Mouse (Mus musculus): Measurements from ENCODE around the gene Atp5e. TPM values are rescaled to one million over a fixed set of nuclear protein-coding genes. Genes with fewer than 3 reads are reported as not detected.

Atp5e gene
- polyA plus RNA-seq (2016; fragmentation: Nextera tagmentation; extraction: Ambion mirVana), result 527 and 556 TPM in 2 replicates

DNA sequence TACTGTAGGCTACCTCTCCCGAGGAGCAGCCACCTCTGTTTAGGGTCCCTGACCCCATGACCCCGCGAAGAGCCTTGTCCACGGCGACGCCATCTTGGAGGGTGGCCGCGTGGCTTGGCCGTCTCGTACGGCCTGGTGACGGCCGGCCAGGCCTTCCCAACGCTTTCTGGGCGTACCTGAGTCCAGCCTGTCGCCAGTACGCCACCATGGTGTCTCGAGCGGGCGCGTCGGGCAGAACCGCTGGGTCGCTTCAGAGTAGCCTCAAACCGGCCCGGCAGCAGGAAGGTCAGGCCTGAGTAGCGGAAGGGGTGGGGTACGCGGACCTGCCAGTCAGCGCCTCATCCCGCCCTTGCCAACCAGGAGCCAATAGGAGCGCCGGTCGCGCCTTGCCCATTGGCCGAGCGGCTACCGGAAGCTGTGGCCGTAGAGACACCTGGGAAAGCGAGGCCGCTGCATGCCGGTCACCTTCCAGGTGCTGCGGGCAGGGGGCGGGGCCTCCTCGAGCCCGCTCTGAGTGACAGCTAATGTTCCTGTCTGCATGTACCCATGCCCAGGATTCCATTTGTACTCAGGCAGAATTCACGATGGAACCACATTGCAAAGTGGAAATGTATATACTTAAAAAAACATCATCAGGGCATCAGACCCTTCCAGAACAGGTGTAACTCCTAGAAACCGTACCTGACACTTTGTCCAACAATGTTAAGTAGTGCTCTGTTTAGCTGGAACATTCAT lies at the start of gene Atp5e:
Gene Atp5e (minus strand): TSS at position 317 of the 735 bp plus-strand sequence.
- peaks cover 75% of the 10 kb centered on the region for H3K36me3 ChIP-seq
- 2% methylated on average over 48 of the region's 48 CpGs for WGBS

DNA sequence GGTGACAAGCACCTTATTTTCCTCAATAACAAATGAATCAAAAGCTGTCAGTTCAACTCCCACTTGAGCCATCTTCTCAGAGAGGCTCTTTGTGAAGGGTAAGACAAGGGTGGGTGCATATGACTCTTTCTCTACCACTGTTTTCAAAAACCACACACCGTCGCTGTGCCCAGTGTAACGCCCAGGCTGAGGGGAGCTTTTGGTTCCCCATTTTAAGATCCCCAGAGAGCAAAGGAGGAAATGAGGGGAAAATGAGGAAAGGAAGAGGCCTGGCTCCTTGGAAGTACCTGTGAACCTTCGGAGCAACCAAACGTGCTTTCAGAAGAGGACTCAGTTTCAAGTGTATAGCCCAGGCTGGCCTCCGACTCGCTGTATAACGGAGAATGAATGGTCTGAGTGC lies 45.9 kb upstream of the Atp5e start:
- no peak for DNase-seq (ENCODE audit: low spot score)
- Histone ChIP-seq H3K27me3 (ENCODE audit: low read depth, poor library complexity, severe bottlenecking) (no peaks in the 10 kb centered on the region), H3K36me3 (no peaks in the 10 kb centered on the region), H3K9me3 (replicated peaks) (no peaks in the 10 kb centered on the region), H3K4me3 (no peak overlapping the region), H3K4me1 (peaks cover 3% of the 10 kb centered on the region; the same call in 1 of the 2 replicates), H3K27ac (no peak overlapping the region)
- WGBS, result 90% methylated on average over 8 of the region's 8 CpGs

More for the DNA sequence above, at the start of gene Atp5e:
- peak; percentile 96 for DNase-seq (ENCODE audit: low spot score)
- Histone ChIP-seq H3K4me1 (peaks cover 28% of the 10 kb centered on the region), H3K9me3 (replicated peaks) (no peaks in the 10 kb centered on the region), H3K27me3 (ENCODE audit: low read depth, poor library complexity, severe bottlenecking) (no peaks in the 10 kb centered on the region), H3K4me3 (peak within 1 kb of the TSS; percentile 78), H3K27ac (peak within 1 kb of the TSS; percentile 94)

DNA sequence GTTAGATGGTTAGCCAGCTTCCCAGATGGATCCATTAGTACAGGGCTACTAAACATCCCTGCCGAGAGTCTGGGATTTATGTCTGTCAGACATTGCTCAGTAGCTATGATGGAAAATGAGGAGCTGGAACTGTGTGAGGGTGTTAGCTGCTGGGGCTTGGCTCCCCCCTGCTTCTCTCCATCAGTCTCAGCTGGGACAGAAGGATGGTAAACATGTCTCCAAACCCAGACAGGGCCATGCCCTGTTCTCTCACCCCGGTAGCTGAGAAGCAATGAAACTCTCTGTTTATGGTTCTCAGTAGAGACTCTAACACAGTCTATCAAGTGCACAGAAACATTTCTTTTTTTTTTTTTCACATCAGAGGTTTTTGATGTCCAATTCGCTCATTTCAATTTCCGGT lies 44.1 kb upstream of the Atp5e start:
- no peaks in the 10 kb centered on the region for H3K36me3 ChIP-seq
- no peak overlapping the region for H3K4me3 ChIP-seq
- no peak for DNase-seq (ENCODE audit: low spot score)
- H3K4me1 ChIP-seq, result peaks cover 6% of the 10 kb centered on the region; the same call in 1 of the 2 replicates
- no peaks in the 10 kb centered on the region for H3K9me3 ChIP-seq (replicated peaks)
- WGBS, result 83% methylated on average over 4 of the region's 4 CpGs
- H3K27ac ChIP-seq, result no peak overlapping the region
- H3K27me3 ChIP-seq (ENCODE audit: low read depth, poor library complexity, severe bottlenecking), result no peaks in the 10 kb centered on the region

DNA sequence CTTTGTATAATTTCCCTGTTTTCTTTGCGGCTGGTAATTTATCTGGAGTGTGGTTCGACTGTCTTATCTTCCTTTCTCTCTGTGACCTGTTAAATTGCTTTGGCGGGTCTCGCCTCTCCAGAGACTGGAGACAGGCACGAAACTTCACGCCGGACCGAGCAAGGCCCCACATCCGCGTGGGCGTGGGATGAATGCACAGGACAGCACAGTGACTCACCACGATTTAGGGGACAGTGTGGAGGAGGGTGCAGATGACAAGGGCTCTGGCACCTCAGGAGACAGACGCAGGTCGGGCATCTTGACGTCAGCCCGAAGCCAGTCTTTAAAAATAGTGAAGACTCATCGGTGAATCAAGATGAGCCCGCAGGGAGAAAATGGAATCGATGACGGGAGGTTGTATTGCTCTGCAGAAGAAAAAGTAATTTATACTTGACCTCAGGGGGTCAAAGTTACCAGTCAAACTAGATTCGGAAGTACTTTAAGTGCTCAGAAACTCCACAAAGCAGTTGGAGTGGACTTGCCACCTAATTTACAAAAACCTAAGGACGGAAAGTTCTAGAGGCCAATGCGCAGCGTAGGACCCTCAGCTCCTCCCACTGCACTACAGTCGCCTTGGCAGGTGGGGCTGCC lies 39.0 kb upstream of the Atp5e start:
- Histone ChIP-seq H3K4me1 (peaks cover 35% of the 10 kb centered on the region), H3K9me3 (replicated peaks) (no peaks in the 10 kb centered on the region), H3K27me3 (ENCODE audit: low read depth, poor library complexity, severe bottlenecking) (no peaks in the 10 kb centered on the region), H3K36me3 (no peaks in the 10 kb centered on the region), H3K4me3 (no peak overlapping the region), H3K27ac (no peak overlapping the region)
- WGBS, result 83% methylated on average over 25 of the region's 25 CpGs
- no peak for DNase-seq (ENCODE audit: low spot score)

DNA sequence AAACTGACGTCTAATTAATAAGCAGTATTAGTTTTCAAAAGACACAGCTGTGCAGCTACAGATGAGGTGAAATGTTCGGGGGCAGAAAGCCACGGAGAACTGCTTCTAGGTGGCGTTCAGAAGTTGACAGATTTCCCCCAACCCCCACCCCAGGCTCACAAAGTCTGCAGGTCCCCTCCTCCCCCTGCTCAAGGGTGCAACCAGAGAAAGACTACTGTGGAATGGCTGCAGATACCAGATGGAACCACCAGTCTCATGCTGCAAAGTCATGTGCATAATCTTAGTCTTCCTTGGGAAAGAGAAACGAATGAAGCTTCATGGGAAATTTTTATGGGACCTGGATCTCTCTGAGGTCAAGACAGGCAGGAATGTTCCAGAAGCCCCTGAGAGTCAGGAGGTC lies 38.4 kb upstream of the Atp5e start:
- H3K9me3 ChIP-seq (replicated peaks), result no peaks in the 10 kb centered on the region
- WGBS, result 50% methylated on average over 5 of the region's 5 CpGs
- no peaks in the 10 kb centered on the region for H3K27me3 ChIP-seq (ENCODE audit: low read depth, poor library complexity, severe bottlenecking)
- H3K27ac ChIP-seq, result no peak overlapping the region
- H3K4me3 ChIP-seq, result no peak overlapping the region
- H3K4me1 ChIP-seq, result peaks cover 35% of the 10 kb centered on the region
- H3K36me3 ChIP-seq, result no peaks in the 10 kb centered on the region
- DNase-seq (ENCODE audit: low spot score), result no peak

DNA sequence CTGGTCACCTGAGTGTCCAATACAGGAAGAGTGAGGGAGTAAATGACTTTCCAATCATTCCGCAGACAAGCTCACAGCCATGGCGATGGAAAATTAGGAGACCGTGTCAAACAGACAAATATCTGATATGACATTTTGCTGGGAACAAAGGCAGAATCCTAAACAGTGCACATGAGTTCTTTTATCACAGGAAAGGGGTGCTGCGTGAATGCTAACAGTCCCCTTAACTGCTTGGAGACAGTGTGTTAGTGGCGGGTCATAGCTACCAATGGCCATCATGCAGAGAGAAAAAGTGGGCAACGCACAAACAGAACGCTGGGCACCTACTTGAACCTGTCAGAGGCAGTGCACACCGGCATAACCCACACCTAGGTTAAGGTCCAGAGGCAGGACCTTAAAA lies 37.6 kb upstream of the Atp5e start:
- Histone ChIP-seq H3K4me1 (peaks cover 35% of the 10 kb centered on the region), H3K27ac (0 out of 2 replicates have a peak overlapping the region, but pooled peaks have one; percentile 9), H3K4me3 (no peak overlapping the region), H3K27me3 (ENCODE audit: low read depth, poor library complexity, severe bottlenecking) (no peaks in the 10 kb centered on the region), H3K9me3 (replicated peaks) (no peaks in the 10 kb centered on the region), H3K36me3 (no peaks in the 10 kb centered on the region)
- 90% methylated on average over 8 of the region's 8 CpGs for WGBS
- DNase-seq (ENCODE audit: low spot score), result no peak

DNA sequence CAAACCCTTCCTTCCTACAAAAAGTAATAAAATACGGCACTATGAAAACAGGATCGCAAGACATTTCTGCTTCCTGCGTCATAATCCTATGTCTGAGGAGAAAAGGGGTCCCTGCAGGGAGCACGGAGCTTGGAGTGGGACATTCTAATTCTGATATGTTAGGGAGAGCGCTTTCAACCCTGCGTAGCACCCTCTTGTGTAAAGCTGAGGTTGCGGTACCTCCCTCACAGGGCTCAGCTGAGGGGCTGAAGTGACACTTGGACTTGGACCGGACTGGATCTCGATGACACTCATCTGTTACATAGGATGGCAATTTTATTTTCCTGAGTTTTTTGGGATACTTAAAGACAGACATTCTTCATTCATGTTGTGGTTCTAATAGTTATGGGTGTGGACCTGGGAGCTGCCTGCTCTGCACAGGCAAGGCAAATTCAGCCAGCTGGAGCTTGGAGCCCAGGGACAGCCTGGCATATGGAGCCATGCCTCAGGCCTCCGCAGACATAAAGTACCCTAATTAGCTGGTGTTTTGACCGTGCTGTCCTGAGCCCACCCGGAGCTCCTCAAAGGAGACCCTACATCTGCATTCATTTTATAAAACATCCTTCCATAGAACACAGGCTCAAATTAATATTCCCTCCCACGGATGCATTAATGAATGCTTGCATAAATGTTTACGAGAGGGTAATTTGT lies 37.1 kb upstream of the Atp5e start:
- Histone ChIP-seq H3K4me1 (peaks cover 35% of the 10 kb centered on the region), H3K36me3 (no peaks in the 10 kb centered on the region), H3K4me3 (no peak overlapping the region), H3K27ac (peak overlapping the region; percentile 2; the same call in 1 of the 2 replicates), H3K27me3 (ENCODE audit: low read depth, poor library complexity, severe bottlenecking) (no peaks in the 10 kb centered on the region), H3K9me3 (replicated peaks) (no peaks in the 10 kb centered on the region)
- DNase-seq (ENCODE audit: low spot score), result no peak
- 75% methylated on average over 14 of the region's 14 CpGs for WGBS

DNA sequence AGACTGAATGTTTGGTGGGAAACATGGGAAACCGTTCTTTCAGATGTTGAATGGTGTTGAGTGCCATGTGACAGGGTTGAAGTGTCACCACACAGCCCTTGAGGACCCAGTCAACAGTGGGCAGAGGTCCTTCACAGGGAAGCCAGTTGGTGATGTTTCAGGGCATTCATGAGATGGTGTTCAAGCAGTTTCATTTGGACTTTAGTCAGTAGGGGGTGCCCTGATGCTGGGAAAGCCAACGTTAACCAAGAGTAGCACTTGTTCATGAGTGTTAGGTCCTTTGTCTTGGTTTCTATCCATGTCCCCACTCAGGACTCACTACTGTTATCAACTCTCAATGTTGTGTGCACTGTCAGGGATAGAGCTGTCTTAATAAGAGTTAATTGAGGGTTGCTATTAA lies 29.0 kb upstream of the Atp5e start:
- Histone ChIP-seq H3K4me3 (no peak overlapping the region), H3K4me1 (no peaks in the 10 kb centered on the region), H3K27me3 (ENCODE audit: low read depth, poor library complexity, severe bottlenecking) (no peaks in the 10 kb centered on the region), H3K36me3 (no peaks in the 10 kb centered on the region), H3K27ac (no peak overlapping the region), H3K9me3 (replicated peaks) (no peaks in the 10 kb centered on the region)
- no peak for DNase-seq (ENCODE audit: low spot score)
- WGBS, result 80% methylated on average over 2 of the region's 2 CpGs

DNA sequence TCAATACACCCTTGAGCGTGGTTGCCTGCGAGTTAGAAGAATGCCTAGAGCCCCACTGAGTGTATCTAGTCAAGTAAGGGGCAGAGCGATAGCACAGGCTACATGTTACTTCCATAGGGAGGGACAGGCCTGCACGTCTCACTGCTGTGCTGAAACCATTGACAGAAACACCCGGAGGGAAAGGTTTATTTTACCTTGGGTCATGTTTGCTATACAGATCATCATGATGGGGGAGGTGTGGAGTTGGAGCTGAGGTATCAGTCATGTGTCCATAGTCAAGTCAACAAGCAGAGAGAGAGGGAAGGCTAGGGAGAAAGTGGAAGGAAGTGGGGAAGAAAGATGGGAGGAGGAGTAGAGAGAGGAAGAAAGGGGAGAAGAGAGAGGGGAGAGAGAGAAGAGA lies 23.1 kb upstream of the Atp5e start:
- Histone ChIP-seq H3K4me1 (no peaks in the 10 kb centered on the region), H3K36me3 (no peaks in the 10 kb centered on the region), H3K27me3 (ENCODE audit: low read depth, poor library complexity, severe bottlenecking) (no peaks in the 10 kb centered on the region), H3K4me3 (no peak overlapping the region), H3K27ac (no peak overlapping the region), H3K9me3 (replicated peaks) (no peaks in the 10 kb centered on the region)
- no peak for DNase-seq (ENCODE audit: low spot score)
- 90% methylated on average over 5 of the region's 5 CpGs for WGBS

DNA sequence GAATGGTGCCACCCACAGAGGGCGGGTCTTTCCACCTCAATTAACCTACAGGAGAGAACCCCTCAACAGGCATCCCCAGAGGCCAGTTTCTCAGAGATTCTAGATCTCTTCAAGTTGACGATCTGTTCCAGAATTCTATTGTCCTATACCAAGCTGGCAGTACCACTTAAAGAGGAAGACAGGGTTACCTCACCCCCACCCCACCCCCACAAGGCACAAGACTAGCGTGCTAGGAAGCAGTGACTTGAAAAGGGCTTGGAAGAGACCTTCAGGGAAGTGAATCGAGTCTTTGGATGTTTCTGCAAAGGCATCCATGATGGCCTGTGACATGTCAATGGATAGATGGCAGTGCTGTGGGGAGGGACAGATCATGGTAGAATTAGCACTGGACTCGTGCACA lies 14.8 kb upstream of the Atp5e start:
- peaks cover 3% of the 10 kb centered on the region; the same call in 1 of the 2 replicates for H3K4me1 ChIP-seq
- H3K27me3 ChIP-seq (ENCODE audit: low read depth, poor library complexity, severe bottlenecking), result no peaks in the 10 kb centered on the region
- H3K27ac ChIP-seq, result no peak overlapping the region
- WGBS, result 86% methylated on average over 5 of the region's 5 CpGs
- H3K36me3 ChIP-seq, result no peaks in the 10 kb centered on the region
- H3K4me3 ChIP-seq, result no peak overlapping the region
- H3K9me3 ChIP-seq (replicated peaks), result no peaks in the 10 kb centered on the region
- DNase-seq (ENCODE audit: low spot score), result no peak

DNA sequence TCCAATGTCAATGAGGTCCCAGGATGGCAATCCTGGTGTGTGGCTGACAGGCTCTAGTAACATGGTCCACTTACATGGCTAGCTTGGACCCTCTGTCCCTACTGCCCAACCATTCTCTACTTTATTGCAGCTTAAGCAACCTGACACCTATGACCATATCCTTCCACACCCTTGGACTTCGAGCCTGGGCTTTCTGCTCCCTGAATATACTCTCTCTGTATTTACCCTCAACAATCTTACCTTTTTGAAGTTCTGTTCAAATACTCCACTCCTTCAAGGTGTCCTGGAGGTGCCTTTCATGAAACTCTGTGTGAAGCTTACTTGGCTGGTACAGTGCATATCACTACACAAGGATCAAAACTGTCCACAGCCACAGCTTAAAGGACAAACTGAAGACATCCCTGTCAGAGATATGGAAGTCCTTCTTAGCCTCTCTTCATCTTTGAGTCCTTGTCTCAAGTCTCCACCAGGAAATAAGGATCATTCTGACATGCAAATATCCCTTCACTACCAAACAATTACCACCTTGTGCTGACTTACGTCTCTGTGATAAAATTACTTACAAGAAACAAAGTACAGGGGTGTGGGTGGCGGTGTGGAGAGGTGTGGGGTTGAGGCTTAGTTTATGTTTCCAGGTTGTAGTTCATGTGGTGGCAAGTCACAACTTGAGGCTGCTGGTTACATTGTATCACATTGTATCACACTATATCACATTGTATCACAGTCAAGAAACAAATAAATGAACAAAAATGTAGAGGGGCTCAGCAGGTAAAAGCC lies 13.8 kb upstream of the Atp5e start:
- H3K27me3 ChIP-seq (ENCODE audit: low read depth, poor library complexity, severe bottlenecking), result no peaks in the 10 kb centered on the region
- no peaks in the 10 kb centered on the region for H3K36me3 ChIP-seq
- H3K9me3 ChIP-seq (replicated peaks), result no peaks in the 10 kb centered on the region
- H3K4me1 ChIP-seq, result peaks cover 12% of the 10 kb centered on the region
- no peak overlapping the region for H3K4me3 ChIP-seq
- DNase-seq (ENCODE audit: low spot score), result no peak
- 80% methylated on average over 3 of the region's 3 CpGs for WGBS
- no peak overlapping the region for H3K27ac ChIP-seq

DNA sequence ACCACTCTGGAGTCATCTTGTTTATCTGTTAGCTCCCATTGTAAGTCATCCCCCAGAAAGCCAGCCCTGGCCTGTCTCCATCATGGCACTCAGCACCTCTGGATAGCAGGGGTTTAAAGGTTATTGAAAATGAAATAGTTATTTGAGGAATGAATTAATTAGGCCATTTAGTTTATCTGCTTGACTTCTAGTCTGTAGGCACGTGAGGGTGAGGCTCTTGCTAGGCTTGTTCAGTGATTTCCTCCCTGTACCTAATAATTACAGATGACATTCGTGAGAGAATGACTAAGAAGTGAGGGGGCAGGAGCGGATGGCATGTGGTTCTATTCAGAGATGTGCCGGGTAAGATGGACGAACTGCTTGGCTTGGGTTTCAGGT lies 9.6 kb upstream of the Atp5e start:
- peaks cover 34% of the 10 kb centered on the region for H3K36me3 ChIP-seq
- no peaks in the 10 kb centered on the region for H3K9me3 ChIP-seq (replicated peaks)
- DNase-seq (ENCODE audit: low spot score), result no peak
- H3K27ac ChIP-seq, result peak overlapping the region; percentile 93
- H3K4me3 ChIP-seq, result peak overlapping the region; percentile 79
- H3K27me3 ChIP-seq (ENCODE audit: low read depth, poor library complexity, severe bottlenecking), result no peaks in the 10 kb centered on the region
- H3K4me1 ChIP-seq, result peaks cover 21% of the 10 kb centered on the region
- WGBS, result 67% methylated on average over 5 of the region's 5 CpGs
